Mouse (Mus musculus) hindbrain, embryonic 12.5 days (tissue): ENCODE results near the gene Cops7a. TPM values are rescaled to one million over a fixed set of nuclear protein-coding genes. Genes with fewer than 3 reads are reported as not detected.

Source experiments
- ATAC-seq: fragments of 200-750 bp; cut with Nextera tagmentation; 2 replicates; pipeline ENCODE4 v1.8.0; 2017; ENCODE audit warnings: moderate TSS enrichment; ENCODE audit not compliant: low FRiP score
- H3K27ac ChIP-seq: fragments of 300-500 bp; sonication (generic); 2 replicates; pipeline ENCODE4 v1.5.1; 2016; ENCODE audit warnings: mild to moderate bottlenecking
- H3K27me3 ChIP-seq: fragments of 300-500 bp; sonication (generic); 2 replicates; pipeline ENCODE4 v1.6.1; 2016; ENCODE audit warnings: mild to moderate bottlenecking
- H3K36me3 ChIP-seq: fragments of 300-500 bp; sonication (generic); 2 replicates; pipeline ENCODE4 v1.6.1; 2016; ENCODE audit warnings: mild to moderate bottlenecking
- H3K4me1 ChIP-seq: fragments of 300-500 bp; sonication (generic); 2 replicates; pipeline ENCODE4 v1.6.1; 2016
- H3K4me2 ChIP-seq: fragments of 300-500 bp; sonication (generic); replicated peaks from 2 replicates; pipeline ENCODE4 v1.6.1; 2016; ENCODE audit warnings: mild to moderate bottlenecking
- H3K4me3 ChIP-seq: fragments of 300-500 bp; sonication (generic); 2 replicates; pipeline ENCODE4 v1.5.1; 2016; ENCODE audit warnings: mild to moderate bottlenecking
- H3K9ac ChIP-seq: fragments of 300-500 bp; sonication (generic); 2 replicates; pipeline ENCODE4 v1.6.1; 2016; ENCODE audit warnings: mild to moderate bottlenecking, moderate library complexity
- H3K9me3 ChIP-seq: fragments of 300-500 bp; sonication (generic); replicated peaks from 2 replicates; pipeline ENCODE4 v1.6.1; 2016; ENCODE audit warnings: mild to moderate bottlenecking
- WGBS: fragments of 180-500 bp; shearing (Covaris S2); methylation state at CpG from one replicate; pipeline ENCODE4 v1.1.7; 2016; 5-methylcytosine and 5-hydroxymethylcytosine counted together
- polyA plus RNA-seq: library from polyadenylated mRNA; unstranded; fragments of >200 nt; fragmentation: Nextera tagmentation; extraction: Ambion mirVana; gene quantifications from 2 replicates; pipeline ENCODE4 v1.2.1, GENCODE M21; 2016

Cops7a gene
- polyA plus RNA-seq, 1 experiment from 2014 or later = 99.5 TPM

- no peak overlapping the region for H3K4me2 ChIP-seq
- H3K9ac ChIP-seq = no peak overlapping the region
- no peaks in the 10 kb centered on the region for H3K4me1 ChIP-seq
- H3K4me3 ChIP-seq = no peak overlapping the region
- ATAC-seq = no peak
- H3K27ac ChIP-seq = no peak overlapping the region
- WGBS = 96% methylated on average over 4 of the region's 4 CpGs
- H3K27me3 ChIP-seq = no peaks in the 10 kb centered on the region
- 0 out of 2 replicates have a peak, but pooled peaks cover 5% of the 10 kb centered on the region for H3K9me3 ChIP-seq
- H3K36me3 ChIP-seq = peaks cover 44% of the 10 kb centered on the region
These were observed 10.1 kb downstream of the Cops7a start for GRCm38 (mm10) chr6:124955212-124955611.

DNA sequence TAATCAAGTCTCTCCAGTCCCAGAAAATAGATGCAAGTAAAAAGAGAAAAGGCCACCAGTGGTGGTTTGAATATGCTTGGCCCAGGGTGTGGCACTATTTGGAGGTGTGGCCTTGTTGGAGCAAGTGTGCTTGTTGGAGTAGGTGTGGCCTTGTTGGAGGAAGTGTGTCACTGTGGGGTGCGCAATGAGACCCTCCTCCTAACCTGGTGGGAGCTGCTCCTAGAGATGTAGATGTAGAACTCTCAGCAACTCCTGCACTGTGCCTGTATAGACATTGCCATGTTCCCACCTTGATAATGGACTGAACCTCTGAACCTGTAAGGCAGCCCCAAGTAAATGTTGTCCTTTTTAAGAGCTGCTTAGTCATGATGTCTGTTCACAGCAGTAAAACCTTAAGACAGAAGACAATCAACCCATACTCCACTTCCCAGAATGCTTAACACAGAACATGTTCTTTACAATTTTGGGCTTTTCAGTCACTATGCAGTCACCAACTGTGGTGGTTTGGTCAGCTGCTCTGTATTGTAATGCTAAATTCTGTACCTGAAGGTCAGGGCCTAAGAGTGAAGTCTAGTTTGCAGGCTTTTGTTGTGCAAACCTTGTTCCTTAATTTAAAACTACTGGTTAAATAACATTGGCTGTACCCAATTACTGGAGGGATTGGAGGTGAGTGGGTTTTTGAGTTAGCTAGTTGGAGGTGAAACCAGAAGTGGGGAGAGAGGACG, 11.2 kb downstream of the Cops7a start:
- H3K4me2 ChIP-seq = no peak overlapping the region
- H3K36me3 ChIP-seq = peaks cover 34% of the 10 kb centered on the region
- H3K4me1 ChIP-seq = no peaks in the 10 kb centered on the region
- 90% methylated on average over 2 of the region's 2 CpGs for WGBS
- 0 out of 2 replicates have a peak, but pooled peaks cover 5% of the 10 kb centered on the region for H3K9me3 ChIP-seq
- H3K27ac ChIP-seq = no peak overlapping the region
- no peak overlapping the region for H3K4me3 ChIP-seq
- no peak for ATAC-seq
- H3K27me3 ChIP-seq = no peaks in the 10 kb centered on the region
- no peak overlapping the region for H3K9ac ChIP-seq

DNA sequence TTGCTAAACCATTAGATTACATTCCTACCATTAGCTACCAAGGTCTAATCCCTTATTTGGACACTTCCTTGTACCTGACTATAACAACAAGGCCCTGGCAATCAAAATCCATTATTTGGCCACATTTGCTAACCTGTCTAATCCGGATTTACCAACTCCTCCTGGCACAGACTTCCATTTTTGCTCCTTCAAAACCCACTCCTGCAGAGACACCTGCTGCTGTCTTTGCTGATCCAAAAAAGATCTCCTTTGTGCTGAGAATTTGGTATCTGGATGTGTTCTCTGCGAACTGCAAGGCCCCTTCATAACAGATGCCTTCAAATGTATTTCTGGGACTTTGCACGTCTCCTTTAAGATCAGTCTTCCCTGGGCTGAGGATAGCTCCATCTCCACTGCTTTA, 21.8 kb downstream of the Cops7a start:
- no peaks in the 10 kb centered on the region for H3K27me3 ChIP-seq
- no peaks in the 10 kb centered on the region for H3K9me3 ChIP-seq
- H3K36me3 ChIP-seq = peaks cover 13% of the 10 kb centered on the region
- WGBS = 93% methylated on average over 3 of the region's 3 CpGs
- no peaks in the 10 kb centered on the region for H3K4me1 ChIP-seq
- no peak overlapping the region for H3K4me3 ChIP-seq
- no peak overlapping the region for H3K4me2 ChIP-seq
- ATAC-seq = no peak
- no peak overlapping the region for H3K27ac ChIP-seq
- no peak overlapping the region for H3K9ac ChIP-seq

DNA sequence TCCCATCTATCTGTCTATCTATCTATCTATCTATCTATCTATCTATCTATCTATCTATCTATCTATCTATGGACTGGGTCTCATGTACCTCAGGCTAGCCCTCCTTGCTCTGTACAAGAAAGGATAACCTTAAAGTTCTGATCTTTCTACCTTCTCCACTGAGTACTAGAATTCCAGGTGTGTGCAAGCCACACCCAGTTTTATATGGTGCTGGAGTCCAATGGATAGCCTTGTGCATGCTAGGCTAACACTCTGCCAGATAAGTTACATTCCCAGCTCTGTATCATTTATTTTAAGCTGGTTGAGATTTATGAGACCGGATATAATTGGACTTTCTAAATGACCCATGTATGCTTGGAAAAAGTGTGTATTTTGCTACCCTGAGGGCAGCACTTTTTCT, 23.7 kb downstream of the Cops7a start:
- H3K4me2 ChIP-seq = no peak overlapping the region
- no peaks in the 10 kb centered on the region for H3K9me3 ChIP-seq
- WGBS = 95% methylated on average over 1 of the region's 1 CpGs
- no peaks in the 10 kb centered on the region for H3K27me3 ChIP-seq
- H3K4me3 ChIP-seq = no peak overlapping the region
- no peak overlapping the region for H3K9ac ChIP-seq
- ATAC-seq = no peak
- H3K4me1 ChIP-seq = no peaks in the 10 kb centered on the region
- H3K27ac ChIP-seq = no peak overlapping the region
- peaks cover 26% of the 10 kb centered on the region for H3K36me3 ChIP-seq

DNA sequence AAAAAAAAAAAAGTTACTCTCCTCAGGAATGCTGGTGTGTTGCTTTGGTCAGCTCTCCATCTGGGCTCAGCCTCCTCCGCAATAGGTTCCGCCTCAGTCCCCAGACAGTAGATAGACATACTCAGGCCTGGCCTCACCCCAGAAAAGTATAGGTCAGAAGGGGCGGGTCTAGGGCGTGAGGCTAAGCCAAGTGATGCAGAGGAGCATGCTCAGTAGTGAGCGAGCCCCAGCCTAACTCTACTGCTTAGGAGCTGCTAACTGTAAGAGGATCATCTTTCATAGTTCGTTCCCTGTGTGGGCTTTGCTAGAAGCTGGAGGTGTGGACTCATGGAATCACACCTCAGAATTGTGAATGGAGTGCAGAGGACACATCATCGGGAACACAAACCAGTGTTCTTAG, 26.8 kb downstream of the Cops7a start:
- no peak overlapping the region for H3K4me3 ChIP-seq
- H3K27me3 ChIP-seq = no peaks in the 10 kb centered on the region
- no peaks in the 10 kb centered on the region for H3K4me1 ChIP-seq
- H3K27ac ChIP-seq = no peak overlapping the region
- WGBS = 95% methylated on average over 7 of the region's 7 CpGs
- no peak for ATAC-seq
- peaks cover 57% of the 10 kb centered on the region for H3K36me3 ChIP-seq
- H3K9me3 ChIP-seq = no peaks in the 10 kb centered on the region
- no peak overlapping the region for H3K9ac ChIP-seq
- no peak overlapping the region for H3K4me2 ChIP-seq

- Histone ChIP-seq H3K36me3 (peaks cover 64% of the 10 kb centered on the region), H3K27ac (no peak overlapping the region), H3K9me3 (no peaks in the 10 kb centered on the region), H3K27me3 (no peaks in the 10 kb centered on the region), H3K4me3 (no peak overlapping the region), H3K4me2 (no peak overlapping the region), H3K9ac (no peak overlapping the region), H3K4me1 (peaks cover 6% of the 10 kb centered on the region)
- ATAC-seq = no peak
- WGBS = 94% methylated on average over 2 of the region's 2 CpGs
These were observed 27.8 kb downstream of the Cops7a start for GRCm38 (mm10) chr6:124937493-124937892.

GRCm38 (mm10) chr6:124936681-124937080, 28.7 kb downstream of the Cops7a start:
- peaks cover 64% of the 10 kb centered on the region for H3K36me3 ChIP-seq
- no peak overlapping the region for H3K4me3 ChIP-seq

DNA sequence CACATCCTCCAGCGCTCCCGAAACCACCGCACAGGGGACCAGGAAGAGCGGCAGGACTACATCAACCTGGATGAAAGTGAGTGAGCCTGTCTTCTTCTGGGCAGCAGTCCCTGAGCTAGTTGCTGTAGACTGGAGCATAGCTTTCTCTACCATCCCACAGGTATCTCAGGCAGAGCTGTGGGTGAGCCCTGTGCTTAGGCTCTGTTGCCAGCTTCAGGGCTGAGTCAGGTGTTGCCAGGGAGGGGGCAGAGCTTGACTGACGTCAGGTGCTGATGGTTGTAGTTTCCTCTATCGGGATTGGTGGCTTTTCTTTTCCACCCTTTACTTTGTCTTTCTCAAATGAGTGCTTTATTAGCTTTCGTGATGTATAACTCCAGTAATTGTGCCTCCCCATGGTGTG, 30.7 kb downstream of the Cops7a start:
- H3K27me3 ChIP-seq = no peaks in the 10 kb centered on the region
- H3K9me3 ChIP-seq = no peaks in the 10 kb centered on the region
- WGBS = 94% methylated on average over 7 of the region's 7 CpGs
- peaks cover 18% of the 10 kb centered on the region for H3K4me1 ChIP-seq
- H3K9ac ChIP-seq = no peak overlapping the region
- ATAC-seq = no peak
- H3K36me3 ChIP-seq = peaks cover 60% of the 10 kb centered on the region
- H3K4me2 ChIP-seq = no peak overlapping the region
- no peak overlapping the region for H3K27ac ChIP-seq
- no peak overlapping the region for H3K4me3 ChIP-seq

More at GRCm38 (mm10) chr6:124936681-124937080, 28.7 kb downstream of the Cops7a start:
- Histone ChIP-seq H3K9ac (no peak overlapping the region), H3K4me2 (no peak overlapping the region), H3K27ac (no peak overlapping the region), H3K27me3 (no peaks in the 10 kb centered on the region), H3K9me3 (no peaks in the 10 kb centered on the region), H3K4me1 (peaks cover 12% of the 10 kb centered on the region)
- no peak for ATAC-seq
- 91% methylated on average over 1 of the region's 1 CpGs for WGBS

DNA sequence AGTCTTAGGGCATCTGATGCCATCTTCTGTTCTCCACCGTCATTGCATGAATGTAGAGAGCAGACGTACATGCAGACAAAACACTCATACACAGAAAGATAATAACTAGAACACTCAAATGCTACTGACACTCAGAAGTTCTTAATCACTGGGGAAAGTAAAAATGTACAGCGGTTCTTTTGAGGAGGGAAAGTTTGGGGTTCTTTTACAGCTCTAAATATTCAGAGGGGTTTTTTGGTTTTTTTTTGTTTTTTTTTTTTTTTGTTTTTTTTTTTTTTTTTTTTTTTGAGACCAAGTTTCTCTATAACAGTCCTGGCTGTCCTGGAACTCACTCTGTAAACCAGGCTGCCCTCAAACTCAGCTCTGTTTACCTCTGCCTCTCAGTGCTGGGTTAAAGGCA, 32.2 kb downstream of the Cops7a start:
- H3K9ac ChIP-seq = no peak overlapping the region
- peaks cover 18% of the 10 kb centered on the region for H3K4me1 ChIP-seq
- no peaks in the 10 kb centered on the region for H3K9me3 ChIP-seq
- no peak overlapping the region for H3K27ac ChIP-seq
- no peak overlapping the region for H3K4me2 ChIP-seq
- H3K4me3 ChIP-seq = peak overlapping the region; percentile 95; the same call in 1 of the 2 replicates
- H3K36me3 ChIP-seq = peaks cover 49% of the 10 kb centered on the region
- WGBS = 93% methylated on average over 3 of the region's 3 CpGs
- no peaks in the 10 kb centered on the region for H3K27me3 ChIP-seq
- no peak for ATAC-seq

DNA sequence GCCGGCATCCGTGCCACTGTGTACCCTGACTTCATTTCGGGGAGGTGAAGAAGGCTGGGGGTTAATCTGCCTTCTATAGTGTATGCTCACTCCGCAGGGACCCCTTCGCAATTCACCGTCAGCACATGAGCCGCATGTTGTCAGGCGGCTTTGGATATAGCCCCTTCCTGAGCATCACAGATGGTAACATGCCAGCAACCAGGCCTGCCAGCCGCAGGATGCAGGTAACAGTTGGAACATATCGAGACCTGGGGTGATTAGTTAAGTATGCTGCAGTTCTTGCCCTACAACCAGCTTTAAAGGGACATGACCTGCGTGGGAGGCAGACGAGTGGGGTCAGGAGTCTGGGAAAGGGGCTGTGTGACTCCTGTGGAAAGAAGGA, 33.0 kb downstream of the Cops7a start:
- peak overlapping the region; percentile 97 for H3K27ac ChIP-seq
- H3K27me3 ChIP-seq = no peaks in the 10 kb centered on the region
- whole genome bisulfite sequencing = 51% methylated on average over 12 of the region's 12 CpGs

GRCm38 (mm10) chr6:124931525-124932313, 33.6 kb downstream of the Cops7a start:
- 2% methylated on average over 47 of the region's 48 CpGs for WGBS
- Histone ChIP-seq H3K4me2 (peak overlapping the region; percentile 95), H3K4me3 (peak overlapping the region; percentile 95), H3K36me3 (peaks cover 38% of the 10 kb centered on the region), H3K4me1 (peaks cover 18% of the 10 kb centered on the region), H3K27ac (peak overlapping the region; percentile 97), H3K9me3 (no peaks in the 10 kb centered on the region), H3K27me3 (no peaks in the 10 kb centered on the region), H3K9ac (peak overlapping the region; percentile 98)
- ATAC-seq = peak; percentile 69

More for the DNA sequence above, 33.0 kb downstream of the Cops7a start:
- Histone ChIP-seq H3K9me3 (no peaks in the 10 kb centered on the region), H3K36me3 (peaks cover 41% of the 10 kb centered on the region), H3K9ac (peak overlapping the region; percentile 98), H3K4me1 (peaks cover 18% of the 10 kb centered on the region), H3K4me3 (peak overlapping the region; percentile 95), H3K4me2 (peak overlapping the region; percentile 95)
- no peak for ATAC-seq

DNA sequence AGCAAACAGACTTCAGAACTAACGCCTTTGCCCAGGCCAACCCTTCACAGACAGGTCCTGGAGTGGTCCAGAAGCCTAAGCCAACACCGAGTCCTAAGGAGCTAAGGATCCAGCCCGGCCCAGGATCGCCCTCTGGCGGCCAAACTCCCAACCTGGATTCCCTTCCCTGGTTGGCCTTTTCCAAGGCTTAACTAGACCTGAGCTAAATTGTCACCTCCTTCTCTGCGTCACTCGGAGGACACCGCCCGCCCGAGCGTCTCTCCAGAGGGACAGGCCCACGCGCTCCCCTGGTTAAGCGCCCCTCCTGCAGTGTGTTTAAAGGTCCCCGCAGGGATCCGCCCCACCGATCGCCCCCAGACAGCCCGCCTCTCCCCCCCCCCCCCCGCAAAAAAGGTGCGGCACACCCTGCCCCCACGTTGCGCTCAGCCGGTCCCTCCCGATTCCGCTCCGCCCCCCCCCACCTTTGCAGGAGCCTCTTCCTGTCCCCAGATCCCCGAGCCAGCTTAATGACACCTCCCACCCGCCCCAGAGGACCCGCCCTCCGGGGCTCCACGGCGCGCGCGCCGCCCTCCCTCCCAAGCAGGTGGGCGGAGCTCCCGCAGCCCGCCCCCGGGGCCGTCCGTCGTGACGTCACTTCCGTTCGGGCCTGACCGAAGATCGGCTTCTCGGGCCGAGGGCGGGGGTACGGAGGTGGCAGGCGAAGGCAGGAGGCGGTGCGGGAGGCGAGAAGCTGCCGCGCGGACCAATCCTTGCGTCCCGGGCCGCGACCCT, 34.4 kb downstream of the Cops7a start, which contains the start of gene Mlf2:
TSS of gene Mlf2 (plus strand) at position 633 of the 771 bp plus-strand sequence.
- Histone ChIP-seq H3K4me2 (peak within 1 kb of the TSS; percentile 95), H3K4me1 (peaks cover 18% of the 10 kb centered on the region), H3K4me3 (peak within 1 kb of the TSS; percentile 95), H3K9me3 (no peaks in the 10 kb centered on the region), H3K9ac (peak within 1 kb of the TSS; percentile 98), H3K27me3 (no peaks in the 10 kb centered on the region), H3K36me3 (peaks cover 31% of the 10 kb centered on the region), H3K27ac (peak within 1 kb of the TSS; percentile 97)
- WGBS = under 1% methylated on average over 60 of the region's 64 CpGs
- ATAC-seq = peak; percentile 95
